Mouse (Mus musculus): Measurements from ENCODE around the gene Elovl6.
A peak's percentile ranks its signal among the peaks of the same experiment; 100 is the strongest.

The Elovl6 gene

DNA sequence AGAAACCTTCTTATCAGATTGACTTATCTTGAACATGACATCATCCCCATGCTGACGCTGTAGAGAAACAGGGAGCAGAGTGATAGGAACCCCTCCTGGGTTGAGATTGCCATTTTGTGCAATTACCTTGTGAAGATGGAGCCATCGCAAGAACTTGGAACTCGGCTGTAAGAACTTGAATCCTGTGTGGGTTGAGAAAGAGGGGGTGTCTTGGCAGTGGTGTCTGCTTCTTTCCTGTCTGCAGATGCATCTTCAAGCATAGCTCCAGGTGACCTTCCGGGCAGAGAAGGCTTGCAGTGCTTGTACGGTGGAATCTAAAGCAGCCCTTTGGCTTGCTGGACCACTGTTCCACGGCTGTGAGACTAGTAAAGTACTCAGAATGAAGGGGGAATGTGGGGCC lies 63.9 kb downstream of the Elovl6 start:
- DNase-seq (ENCODE audit: inconsistent age in 2 of 2, low spot score in 1 of 2): no peak

GRCm38 (mm10) chr3:129602289-129602688 lies 70.1 kb downstream of the Elovl6 start:
- no peak for DNase-seq (ENCODE audit: inconsistent age in 2 of 2, low spot score in 1 of 2)

DNA sequence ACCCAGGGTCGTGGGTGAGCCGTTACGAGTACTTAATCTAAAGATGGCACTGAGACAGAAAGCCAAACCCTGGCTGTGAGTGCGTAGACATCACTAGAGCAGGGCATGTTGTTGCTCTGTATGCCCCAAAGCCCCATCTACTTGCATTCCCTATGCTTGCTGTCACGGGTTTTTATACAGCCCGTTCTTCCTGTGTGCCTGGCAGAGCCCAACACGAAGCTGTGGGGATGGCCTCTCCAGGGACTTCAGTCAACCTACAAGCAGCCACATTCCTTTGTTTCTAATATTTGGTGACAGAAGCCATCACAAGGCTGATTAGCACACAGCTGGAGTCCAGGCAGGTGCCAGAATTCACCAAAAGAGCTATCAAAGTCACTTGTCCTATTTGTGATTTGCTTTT lies 73.3 kb downstream of the Elovl6 start:
- no peak for DNase-seq (ENCODE audit: inconsistent age in 2 of 2, low spot score in 1 of 2)

DNA sequence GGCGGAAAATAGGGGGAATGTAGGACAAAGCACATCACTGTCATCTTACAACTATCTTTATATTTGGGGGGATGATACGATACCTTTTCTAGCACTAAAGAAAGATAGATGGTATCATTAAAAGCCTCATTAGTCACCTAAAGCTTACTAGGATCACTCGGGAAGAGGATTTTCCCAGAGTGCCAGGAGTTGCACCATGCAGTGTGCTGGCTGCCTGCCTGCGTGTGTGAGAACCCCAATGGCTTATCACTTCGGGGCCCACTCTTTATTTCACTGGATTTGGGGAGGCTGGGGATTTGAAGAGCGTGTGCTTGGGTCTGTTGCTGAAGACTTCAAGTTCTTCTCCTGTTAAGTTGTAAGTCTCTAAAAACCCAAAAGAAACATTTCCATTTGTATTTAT lies 73.8 kb downstream of the Elovl6 start:
- no peak for DNase-seq (ENCODE audit: inconsistent age in 2 of 2, low spot score in 1 of 2)

GRCm38 (mm10) chr3:129611626-129612025 lies 79.5 kb downstream of the Elovl6 start:
- no peak for DNase-seq (ENCODE audit: inconsistent age in 2 of 2, low spot score in 1 of 2)

- DNase-seq (ENCODE audit: inconsistent age in 2 of 2, low spot score in 1 of 2): no peak
Measured at GRCm38 (mm10) chr3:129612311-129613097, 80.3 kb downstream of the Elovl6 start.

- DNase-seq (ENCODE audit: inconsistent age in 2 of 2, low spot score in 1 of 2): no peak
Measured at GRCm38 (mm10) chr3:129613756-129614155, 81.6 kb downstream of the Elovl6 start.

- no peak for DNase-seq (ENCODE audit: inconsistent age in 2 of 2, low spot score in 1 of 2)
Measured at GRCm38 (mm10) chr3:129614216-129614615, 82.1 kb downstream of the Elovl6 start.

- DNase-seq (ENCODE audit: inconsistent age in 2 of 2, low spot score in 1 of 2): no peak
Measured at GRCm38 (mm10) chr3:129617450-129617849, 85.3 kb downstream of the Elovl6 start.

DNA sequence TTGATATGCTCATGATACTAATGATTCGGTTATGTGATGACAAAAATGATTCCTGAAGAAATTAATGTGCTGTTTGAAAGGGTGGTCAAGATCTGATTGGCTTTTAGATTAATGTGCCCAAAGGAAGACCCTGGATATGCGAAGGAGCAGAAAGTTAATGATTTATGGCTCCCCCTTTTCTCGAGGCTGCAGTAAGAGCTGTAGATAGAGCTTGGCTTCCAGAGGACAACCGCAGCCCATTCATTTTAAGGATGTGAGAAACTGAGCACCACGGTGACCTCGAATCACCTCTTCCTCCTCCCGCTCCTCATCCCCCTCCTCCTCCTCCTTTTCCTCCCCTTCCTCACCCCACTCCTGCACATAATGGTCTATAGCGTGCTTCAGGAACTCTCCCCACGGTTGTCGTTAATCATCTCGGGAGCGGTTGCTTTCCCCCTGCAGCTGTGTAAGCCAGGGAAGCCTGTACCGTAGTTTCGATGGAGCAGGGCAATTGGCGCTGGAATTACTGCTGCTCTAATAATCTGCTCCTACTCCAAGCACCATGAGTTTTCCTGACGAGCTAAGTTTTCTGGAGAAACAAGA lies 87.1 kb downstream of the Elovl6 start:
- no peak for DNase-seq (ENCODE audit: inconsistent age in 2 of 2, low spot score in 1 of 2)

DNA sequence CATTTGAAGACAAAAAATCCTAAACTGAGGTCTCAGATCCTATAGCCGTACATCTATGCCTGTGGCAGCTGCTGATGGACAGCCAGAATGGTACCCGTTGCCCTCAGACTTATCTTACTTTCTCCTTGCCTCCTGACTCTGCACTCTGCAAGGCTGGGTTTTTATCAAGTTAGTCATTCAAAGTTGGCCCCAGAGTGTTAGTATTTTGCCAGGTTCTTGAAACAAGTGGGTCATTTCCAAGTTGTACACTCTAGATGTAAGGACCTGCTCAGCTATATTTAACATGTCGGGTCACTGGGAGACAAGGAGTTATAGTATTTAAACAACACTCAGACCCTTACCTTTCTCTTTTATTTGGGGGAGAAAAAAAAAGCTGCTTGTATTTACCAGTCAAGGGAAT lies 88.6 kb downstream of the Elovl6 start:
- peak; percentile 15 to 74 for DNase-seq (ENCODE audit: inconsistent age in 2 of 2, low spot score in 1 of 2)

DNA sequence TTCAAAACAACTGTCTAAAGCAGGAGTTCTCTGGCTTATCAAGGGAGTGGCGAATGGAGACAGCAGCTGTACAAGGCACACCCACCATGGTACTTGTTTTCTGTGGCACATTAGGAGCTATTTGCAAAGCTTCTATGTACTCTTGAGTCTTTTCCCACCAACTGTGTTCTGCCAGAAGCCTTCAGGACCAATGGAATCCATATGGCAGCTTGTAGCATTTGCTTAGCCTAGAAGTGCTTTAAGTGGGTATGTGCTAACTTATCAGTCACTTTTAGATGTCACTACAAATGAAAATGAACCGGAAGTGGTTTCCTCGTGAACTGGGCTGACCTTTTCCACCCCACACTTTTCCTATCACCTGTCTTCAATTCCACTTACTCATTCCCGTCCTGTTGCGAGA lies 89.1 kb downstream of the Elovl6 start:
- no peak for DNase-seq (ENCODE audit: inconsistent age in 2 of 2, low spot score in 1 of 2)

DNA sequence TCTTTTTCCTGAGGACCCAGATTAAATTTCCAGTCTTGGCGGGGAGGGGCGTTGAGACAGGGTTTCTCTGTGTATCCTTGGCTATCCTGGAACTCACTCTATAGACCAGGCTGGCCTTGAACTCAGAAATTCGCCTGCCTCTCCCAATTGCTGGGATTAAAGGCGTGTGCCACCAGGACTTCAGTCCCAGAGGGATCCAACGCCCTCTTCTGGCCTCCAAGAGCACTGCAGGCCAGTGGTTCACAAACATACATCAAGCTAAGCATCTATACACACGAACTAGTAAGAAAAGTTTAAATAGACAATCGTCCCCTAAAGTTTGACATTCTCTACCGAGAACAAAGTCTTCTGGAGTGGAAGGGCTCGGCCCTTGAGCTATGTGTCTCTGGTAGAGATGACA lies 90.0 kb downstream of the Elovl6 start:
- peak; percentile 51 to 83 for DNase-seq (ENCODE audit: inconsistent age in 2 of 2, low spot score in 1 of 2)

- DNase-seq (ENCODE audit: inconsistent age in 2 of 2, low spot score in 1 of 2): no peak
Measured at GRCm38 (mm10) chr3:129622705-129623104, 90.5 kb downstream of the Elovl6 start.

DNA sequence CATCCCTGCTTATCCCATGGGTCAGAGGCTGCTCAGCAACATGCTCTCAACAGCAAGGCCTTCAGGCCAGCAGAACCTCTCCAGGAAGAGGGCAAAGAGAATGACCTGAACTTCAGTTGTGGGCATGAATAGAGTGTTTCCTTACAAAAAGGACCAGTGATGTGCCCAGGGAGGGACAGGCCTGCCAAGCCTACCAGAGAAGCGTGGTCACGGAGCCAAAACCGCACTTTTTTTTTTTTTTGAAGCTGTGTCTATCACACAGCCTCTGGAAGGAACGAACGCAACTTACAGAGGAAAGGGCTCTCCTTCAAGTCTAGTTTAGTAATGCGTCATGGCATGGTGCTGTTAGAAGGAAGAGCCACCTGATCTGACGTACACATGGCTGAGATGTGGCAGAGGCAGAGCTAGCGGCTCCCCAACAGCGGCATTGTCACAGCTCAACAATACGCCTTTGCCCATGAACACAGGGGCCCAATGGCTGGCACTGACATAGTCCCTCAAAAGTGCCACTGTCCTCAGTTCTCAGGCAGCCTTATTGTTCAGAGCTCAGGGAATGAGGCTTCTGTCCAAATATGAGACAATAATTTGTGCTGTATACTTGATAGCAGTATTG lies 92.1 kb downstream of the Elovl6 start:
- DNase-seq (ENCODE audit: inconsistent age in 2 of 2, low spot score in 1 of 2): no peak

GRCm38 (mm10) chr3:129627281-129627680 lies 95.1 kb downstream of the Elovl6 start:
- DNase-seq (ENCODE audit: inconsistent age in 2 of 2, low spot score in 1 of 2): peak; percentile 34 to 64

GRCm38 (mm10) chr3:129631018-129631417 lies 98.9 kb downstream of the Elovl6 start:
- no peak for DNase-seq (ENCODE audit: inconsistent age in 2 of 2, low spot score in 1 of 2)

DNA sequence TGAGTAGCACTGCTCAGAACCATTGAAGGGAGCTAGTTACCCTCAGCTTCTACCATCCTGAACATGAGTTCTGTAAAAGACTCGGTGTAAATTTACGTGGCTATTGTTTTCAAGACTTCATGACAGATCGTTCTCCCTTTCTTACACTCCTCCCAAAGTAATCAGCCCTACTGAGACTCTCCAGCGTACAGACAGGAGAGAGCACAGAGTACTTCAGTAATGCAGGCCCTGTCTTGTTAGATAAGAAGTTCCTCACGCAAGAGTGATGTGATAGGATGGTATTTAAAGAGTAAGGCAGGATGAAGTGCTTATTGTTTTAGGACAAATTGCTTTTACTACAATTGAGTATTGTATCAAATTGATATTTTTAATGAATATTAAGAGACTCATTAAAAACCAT lies 99.7 kb downstream of the Elovl6 start:
- no peak for DNase-seq (ENCODE audit: inconsistent age in 2 of 2, low spot score in 1 of 2)

DNA sequence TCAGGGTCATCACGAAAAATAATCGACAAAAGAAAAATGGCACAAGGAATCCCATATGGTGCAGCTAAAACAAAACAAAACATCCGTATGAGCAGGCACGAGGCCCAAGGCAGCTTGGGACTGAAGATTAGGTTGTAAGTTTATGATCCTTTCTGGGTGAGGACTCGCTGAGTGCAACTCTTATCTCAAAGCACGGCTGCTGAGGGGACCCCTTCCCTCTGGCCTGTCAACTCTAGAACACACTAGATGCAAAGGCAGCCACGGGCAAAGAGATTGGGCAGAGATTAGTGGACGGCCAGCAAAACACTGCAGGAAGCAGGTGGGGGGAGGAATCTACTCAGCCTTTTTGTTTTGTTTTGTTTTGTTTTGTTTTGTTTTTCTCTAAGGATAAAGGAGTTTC lies 101.4 kb downstream of the Elovl6 start:
- no peak for DNase-seq (ENCODE audit: inconsistent age in 2 of 2, low spot score in 1 of 2)

- peak; percentile 25 to 59 for DNase-seq (ENCODE audit: inconsistent age in 2 of 2, low spot score in 1 of 2)
Measured at GRCm38 (mm10) chr3:129634260-129634901, 102.2 kb downstream of the Elovl6 start.

- no peak for DNase-seq (ENCODE audit: inconsistent age in 2 of 2, low spot score in 1 of 2)
Measured at GRCm38 (mm10) chr3:129637446-129637845, 105.3 kb downstream of the Elovl6 start.

- no peak for DNase-seq (ENCODE audit: inconsistent age in 2 of 2, low spot score in 1 of 2)
Measured at GRCm38 (mm10) chr3:129639701-129640100, 107.5 kb downstream of the Elovl6 start.

Data from adrenal gland, adult (tissue).